Mouse (Mus musculus): ENCODE measurements around the gene Rab10. TPM values are rescaled to one million over a fixed set of nuclear protein-coding genes. Genes with fewer than 3 reads are reported as not detected.

The Rab10 gene
- polyA plus RNA-seq (2014; fragmentation: Illumina TruSeq; extraction: RNeasy Lipid Tissue Mini Kit (QIAGEN cat#74804); ENCODE audit: low read depth, low replicate concordance), result 140 TPM

DNA sequence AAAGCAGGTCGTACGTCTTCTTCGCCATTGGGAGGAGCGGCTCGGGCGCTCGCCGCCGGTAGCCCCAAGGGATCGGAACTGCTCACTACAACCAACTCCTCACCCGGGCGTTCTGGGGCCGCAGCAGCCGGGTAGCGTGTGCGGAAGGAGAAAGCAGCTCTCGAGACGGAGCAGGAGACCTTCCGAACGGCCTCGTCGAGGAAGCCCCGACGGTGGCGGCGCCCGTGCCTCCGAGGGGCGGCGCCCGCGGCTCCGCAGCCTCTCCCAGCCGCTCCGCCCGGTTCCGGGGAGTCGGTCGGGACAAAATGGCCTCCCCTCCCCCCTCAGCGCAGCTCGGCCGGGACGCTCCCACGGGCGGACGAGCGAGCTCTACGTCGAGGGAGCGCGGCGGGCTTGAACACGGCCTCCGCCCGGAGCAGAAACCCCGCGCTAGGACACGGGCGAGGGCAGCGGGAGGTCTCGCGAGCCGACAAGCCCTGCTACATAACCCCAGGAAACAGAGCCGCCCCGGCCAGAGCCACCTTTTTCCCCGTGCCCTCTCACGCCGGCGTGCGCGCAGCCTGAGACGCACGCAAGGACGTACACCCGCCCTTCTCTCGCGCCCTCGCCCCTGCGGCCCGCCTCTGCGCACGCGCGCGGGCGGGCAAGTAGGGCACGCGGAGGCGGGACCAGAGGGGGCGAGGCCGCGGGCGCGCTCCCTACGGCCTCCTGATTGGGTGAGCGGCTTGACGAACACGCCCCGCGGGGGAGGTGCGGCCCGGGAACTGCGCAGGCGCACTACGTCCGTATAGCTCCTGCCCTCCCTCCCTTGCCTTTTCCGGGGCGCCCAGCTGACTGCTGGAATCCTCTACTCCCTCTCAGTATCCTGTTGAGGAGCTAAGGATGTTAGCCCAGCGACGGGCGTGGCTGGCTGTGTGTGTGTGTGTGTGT, at the start of gene Rab10:
Gene Rab10, minus strand, starts transcription at position 579 of the 930 bp plus-strand sequence.

Other genes starting within 250 kb of the Rab10 start
- 1.0 TPM for gene Kif3c, start 55.2 kb upstream of the Rab10 start, polyA plus RNA-seq (2014; fragmentation: Illumina TruSeq; extraction: RNeasy Lipid Tissue Mini Kit (QIAGEN cat#74804); ENCODE audit: low read depth, low replicate concordance)
- gene Asxl2, start 116.9 kb upstream of the Rab10 start, polyA plus RNA-seq (2014; fragmentation: Illumina TruSeq; extraction: RNeasy Lipid Tissue Mini Kit (QIAGEN cat#74804); ENCODE audit: low read depth, low replicate concordance), result 12.8 TPM

All from liver, adult 10 weeks (tissue).